Mouse (Mus musculus): ENCODE data around the gene Ssr2.

GRCm38 (mm10) chr3:88535005-88535404, 40.7 kb upstream of the Ssr2 start:
- TF ChIP-seq POLR2A (IDR thresholded peaks at IDR 0.05; ENCODE audit: insufficient read depth, low read depth, low read length), result no peak
- no peak for TF ChIP-seq CTCF (IDR thresholded peaks at IDR 0.05)

Measured in heart, adult 2 months (tissue).